Mouse (Mus musculus) kidney, adult 9 months (tissue): ENCODE data around the gene C5ar1.
A peak's percentile ranks its signal among the peaks of the same experiment; 100 is the strongest.
"Not testable (repeated sequence)": the region's sequence is repeated elsewhere in the genome, so short reads cannot be mapped to it uniquely, and the experiment has no call there.

Source experiments
- DNase-seq: peaks from one replicate; pipeline ENCODE4 v3.0.0; 2022

Gene C5ar1

GRCm38 (mm10) chr7:16273766-16274140 lies 14.4 kb upstream of the C5ar1 start:
- DNase-seq: peak; percentile 83

DNA sequence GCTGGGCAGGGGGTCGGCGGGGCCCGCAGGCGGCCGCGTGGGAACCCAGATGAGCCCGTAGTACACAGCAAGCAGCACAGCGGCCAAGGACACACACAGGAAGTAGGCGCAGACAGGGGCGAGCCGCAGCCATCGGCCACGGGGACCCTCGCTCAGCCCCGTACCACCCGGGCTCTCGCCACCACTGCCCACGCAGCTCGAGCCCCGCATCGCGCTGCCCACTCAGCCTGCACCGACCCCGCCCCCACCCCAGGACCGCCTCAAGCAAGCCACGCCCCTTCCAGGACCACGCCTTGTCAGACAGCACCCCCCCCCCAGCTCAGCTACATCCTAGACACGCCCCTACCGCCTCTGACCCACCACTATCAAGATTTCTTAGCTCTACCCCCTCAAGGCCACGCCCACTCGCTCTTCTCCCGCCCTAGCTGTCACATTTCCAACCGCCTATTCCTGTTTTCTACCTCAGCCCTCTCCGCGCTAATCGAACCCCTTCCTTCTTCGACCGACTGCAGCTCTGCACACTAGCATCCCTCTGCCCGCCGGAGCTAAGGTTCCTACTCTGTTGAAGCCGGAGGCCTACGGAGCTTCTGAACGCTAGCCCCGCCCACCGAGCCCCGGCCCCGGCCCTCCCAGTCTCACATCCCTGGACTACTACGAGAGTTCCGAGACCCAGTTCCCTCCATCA lies 13.9 kb upstream of the C5ar1 start, which contains the start of gene Inafm1:
Inafm1 (minus strand) TSS at position 537 of the 685 bp plus-strand sequence.
- peak; percentile 91 for DNase-seq

GRCm38 (mm10) chr7:16272681-16273080 lies 13.3 kb upstream of the C5ar1 start:
- DNase-seq: peak; percentile 69

GRCm38 (mm10) chr7:16271139-16271538 lies 11.8 kb upstream of the C5ar1 start:
- no peak for DNase-seq

DNA sequence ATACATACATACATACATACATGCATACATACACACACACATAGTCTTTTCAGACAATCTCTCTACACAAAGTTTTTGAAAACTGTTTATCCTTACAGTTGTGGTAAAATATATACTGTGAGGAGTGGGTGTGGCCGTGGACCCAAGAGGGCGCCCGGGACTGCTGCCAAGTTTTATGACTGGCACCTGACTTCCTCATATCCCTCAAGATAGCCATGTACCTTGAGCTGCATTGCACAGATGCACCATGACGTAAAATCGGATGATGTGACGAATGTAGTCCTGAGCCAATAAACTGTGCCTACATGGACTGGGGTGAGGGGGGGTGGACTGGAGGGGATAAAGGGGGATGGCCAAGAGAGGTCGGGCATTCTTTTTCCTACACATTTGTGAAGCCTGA lies 7.3 kb upstream of the C5ar1 start:
- DNase-seq: not testable (repeated sequence)

DNA sequence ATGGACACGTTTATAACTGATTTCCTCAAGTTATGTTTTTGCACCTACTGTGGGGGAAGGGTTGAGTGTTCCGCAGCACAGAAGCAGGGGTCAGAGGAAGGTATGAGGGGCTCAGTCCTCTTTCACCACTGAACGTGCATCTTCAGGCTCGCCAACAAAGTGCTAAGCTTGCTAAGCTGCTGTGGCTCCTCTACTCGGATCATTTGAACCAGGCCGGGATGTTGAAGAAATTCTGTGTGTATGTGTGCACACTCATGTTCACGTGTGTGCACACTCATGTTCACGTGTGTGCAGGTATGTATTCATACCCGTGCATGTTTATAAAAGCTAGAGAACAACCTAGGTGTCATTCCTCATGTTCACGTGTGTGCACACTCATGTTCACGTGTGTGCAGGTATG lies 6.5 kb upstream of the C5ar1 start:
- DNase-seq: no peak

- DNase-seq: no peak
Observed at GRCm38 (mm10) chr7:16263843-16264242, 4.5 kb upstream of the C5ar1 start.

DNA sequence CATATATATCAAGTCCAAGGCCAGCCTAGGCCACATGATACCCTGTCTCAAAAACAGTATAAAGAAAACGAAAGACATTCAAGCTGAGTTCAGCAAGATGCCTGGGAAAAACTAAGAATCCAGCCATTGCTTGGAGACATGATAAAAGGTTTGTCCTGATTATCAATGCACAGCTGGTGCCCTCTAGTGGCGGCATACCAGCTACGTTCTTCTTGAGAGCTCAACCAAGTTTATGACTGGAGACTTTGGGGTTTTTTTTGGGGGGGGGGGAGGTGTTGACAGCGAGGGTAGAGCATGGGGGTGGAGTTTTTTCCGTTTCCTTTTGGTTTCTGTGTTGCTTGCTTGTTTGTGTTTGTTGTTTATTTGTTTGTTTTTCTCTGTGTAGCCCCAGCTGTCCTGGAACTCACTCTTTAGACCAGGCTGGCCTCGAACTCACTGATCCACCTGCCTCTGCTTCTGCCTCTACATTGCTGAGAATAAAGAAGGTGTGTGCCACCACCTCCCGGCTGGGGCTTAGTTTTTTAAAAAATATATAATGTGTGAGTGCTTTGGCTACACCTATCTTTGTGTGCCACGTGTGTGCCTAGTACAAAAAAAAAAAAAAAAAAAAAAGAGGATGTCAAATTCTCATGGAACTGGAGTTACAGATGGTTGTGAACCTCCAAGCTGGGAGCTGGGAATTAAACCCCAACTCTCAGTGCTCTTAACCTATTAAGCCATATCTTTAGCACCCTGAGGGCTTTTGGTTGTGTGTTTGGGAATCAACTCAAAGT lies 3.9 kb upstream of the C5ar1 start:
- peak; percentile 85 for DNase-seq

- DNase-seq: no peak
Observed at GRCm38 (mm10) chr7:16261097-16261496, 1.8 kb upstream of the C5ar1 start.

DNA sequence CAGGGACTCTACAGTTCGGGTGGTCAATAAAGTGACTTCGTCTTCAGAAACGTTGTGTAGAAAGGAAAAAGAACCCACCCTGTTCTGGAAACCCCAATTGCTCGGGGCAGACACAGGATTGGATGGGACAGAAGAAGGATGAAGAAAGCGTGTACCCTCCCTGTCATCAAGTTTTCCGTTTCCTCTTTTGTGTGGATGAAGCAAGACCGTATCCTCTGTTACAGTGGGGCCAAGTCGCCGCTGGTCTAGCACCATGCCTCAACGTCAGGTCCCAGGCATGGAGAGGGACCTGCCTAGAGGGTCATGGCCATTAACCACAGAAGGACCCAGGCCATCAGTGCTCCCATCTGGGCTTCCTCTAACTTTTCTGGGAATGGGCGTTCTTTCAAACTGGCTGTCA lies 1.5 kb downstream of the C5ar1 start:
- DNase-seq: no peak

DNA sequence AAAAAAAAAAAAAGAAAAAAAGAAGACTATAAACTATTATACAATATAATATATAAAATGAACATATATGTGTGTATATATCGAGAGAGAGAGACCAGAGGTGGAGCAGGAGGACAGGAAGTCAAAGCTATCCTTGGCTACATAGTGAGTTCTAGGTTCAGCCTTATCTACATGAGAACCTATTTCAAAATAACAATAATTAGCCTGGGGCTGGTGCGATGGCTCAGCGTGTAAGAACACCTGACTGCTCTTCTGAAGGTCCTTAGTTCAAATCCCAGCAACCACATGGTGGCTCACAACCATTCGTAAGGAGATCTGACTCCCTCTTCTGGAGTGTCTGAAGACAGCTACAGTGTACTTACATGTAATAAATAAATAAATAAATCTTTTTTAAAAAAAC lies 3.4 kb downstream of the C5ar1 start:
- DNase-seq: not testable (repeated sequence)

GRCm38 (mm10) chr7:16254195-16254594 lies 5.1 kb downstream of the C5ar1 start:
- no peak for DNase-seq

GRCm38 (mm10) chr7:16250687-16251086 lies 8.7 kb downstream of the C5ar1 start:
- no peak for DNase-seq

GRCm38 (mm10) chr7:16245958-16246357 lies 13.4 kb downstream of the C5ar1 start:
- no peak for DNase-seq

GRCm38 (mm10) chr7:16244067-16244466 lies 15.3 kb downstream of the C5ar1 start, which contains the start of gene C5ar2:
Gene C5ar2, minus strand, starts transcription at chr7:16244154.
- no peak for DNase-seq

- no peak for DNase-seq
Observed at GRCm38 (mm10) chr7:16242198-16242597, 17.1 kb downstream of the C5ar1 start.

GRCm38 (mm10) chr7:16241787-16242186 lies 17.6 kb downstream of the C5ar1 start:
- DNase-seq: no peak

- no peak for DNase-seq
Observed at GRCm38 (mm10) chr7:16240978-16241303, 18.4 kb downstream of the C5ar1 start.

DNA sequence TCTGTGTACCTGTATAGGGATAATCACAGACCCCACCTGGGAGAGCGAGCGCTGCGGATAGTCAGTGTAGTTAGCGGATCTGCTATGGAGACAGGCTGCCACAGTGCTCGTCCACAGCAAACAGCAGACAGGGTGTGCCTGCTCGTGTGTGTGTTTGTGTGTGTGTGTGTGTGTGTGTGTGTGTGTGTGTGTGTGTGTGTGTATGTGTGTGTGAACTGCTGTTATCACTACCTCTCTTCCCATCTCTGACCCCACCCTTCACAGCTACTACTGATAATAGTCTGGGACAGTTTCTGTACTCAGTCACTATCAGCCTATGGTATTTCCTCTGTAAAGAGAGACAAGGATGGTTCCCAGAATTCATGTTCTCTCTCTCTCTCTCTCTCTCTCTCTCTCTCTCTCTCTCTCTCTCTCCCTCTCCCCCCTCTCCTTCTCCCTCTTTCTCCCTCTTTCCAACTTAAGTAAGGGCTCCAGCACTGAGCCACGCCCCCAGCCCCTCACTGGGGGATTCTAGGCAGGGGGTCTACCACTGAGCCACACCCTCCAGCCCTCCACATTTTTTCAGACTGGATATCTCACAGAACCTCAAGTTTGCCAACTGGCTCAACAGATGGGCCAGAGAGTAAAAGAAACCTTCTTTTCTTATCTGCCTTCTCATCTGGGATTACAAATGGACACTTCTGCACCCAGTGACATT lies 18.9 kb downstream of the C5ar1 start:
- no peak for DNase-seq

DNA sequence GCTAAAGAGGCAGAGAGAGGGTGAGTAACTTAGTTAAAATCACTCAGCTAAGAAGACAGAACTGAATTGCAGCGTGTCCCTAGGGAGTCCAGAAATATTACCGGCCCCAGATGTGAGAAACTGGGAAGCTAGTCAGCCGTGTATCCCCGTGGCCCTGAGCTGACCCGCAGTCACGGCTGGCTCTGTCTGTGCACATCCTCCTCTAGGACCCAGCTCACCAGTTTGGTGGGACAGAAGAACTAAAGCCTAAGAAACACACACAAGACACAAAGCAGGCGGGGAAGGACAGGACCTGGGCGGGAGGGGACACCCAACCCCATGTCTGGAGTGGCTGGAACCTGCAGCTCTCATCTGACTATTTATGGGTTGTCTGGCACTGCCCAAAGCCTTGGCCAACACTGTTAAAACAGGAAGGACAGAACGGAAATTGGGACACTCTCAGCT lies 19.8 kb downstream of the C5ar1 start:
- DNase-seq: no peak

DNA sequence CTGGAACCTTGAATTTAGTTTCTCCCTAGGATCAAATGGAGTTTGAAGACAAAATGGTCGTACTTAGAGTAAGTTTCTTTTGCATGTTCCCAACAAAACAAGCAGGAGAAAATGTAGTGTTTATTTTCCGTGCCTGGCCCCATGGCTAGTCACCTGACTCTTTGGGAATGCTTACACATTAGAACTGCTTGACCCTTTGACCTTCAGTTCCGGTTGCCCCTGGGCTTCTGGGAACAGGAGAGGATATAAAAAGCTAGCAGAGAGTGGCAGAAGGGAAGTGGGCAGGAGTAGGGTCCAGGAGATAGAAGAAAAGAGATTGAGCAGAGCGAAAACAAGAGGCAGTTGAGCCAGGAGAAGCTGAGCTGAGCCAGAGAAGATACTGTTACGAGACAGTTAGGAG lies 29.5 kb downstream of the C5ar1 start:
- DNase-seq: peak; percentile 83

GRCm38 (mm10) chr7:16221582-16222272 lies 37.6 kb downstream of the C5ar1 start, which contains the start of gene Dhx34:
Gene Dhx34, minus strand, starts transcription at chr7:16222037.
- DNase-seq: peak; percentile 97

GRCm38 (mm10) chr7:16213986-16214385 lies 45.4 kb downstream of the C5ar1 start:
- no peak for DNase-seq
